Mouse (Mus musculus) natural killer cell, adult 2 months (primary cell): ENCODE measurements around the gene Ndel1.

Source experiments
- DNase-seq, 2 experiments: peaks; one replicate each; pipeline ENCODE4 v3.0.0; 2022; ENCODE audit warnings: low spot score in 2 of 2

Ndel1 gene

GRCm38 (mm10) chr11:68778855-68779254 lies 92.8 kb downstream of the Ndel1 start:
- DNase-seq: no peak

GRCm38 (mm10) chr11:68777933-68778332 lies 93.7 kb downstream of the Ndel1 start:
- DNase-seq: no peak

GRCm38 (mm10) chr11:68776147-68776655 lies 95.5 kb downstream of the Ndel1 start:
- no peak for DNase-seq
